Mouse (Mus musculus): Measurements from ENCODE around the gene Samd5. TPM values are rescaled to one million over a fixed set of nuclear protein-coding genes. Genes with fewer than 3 reads are reported as not detected.

The Samd5 gene
- polyA plus RNA-seq, 1 experiment from 2014 or later = 3.9 TPM

DNA sequence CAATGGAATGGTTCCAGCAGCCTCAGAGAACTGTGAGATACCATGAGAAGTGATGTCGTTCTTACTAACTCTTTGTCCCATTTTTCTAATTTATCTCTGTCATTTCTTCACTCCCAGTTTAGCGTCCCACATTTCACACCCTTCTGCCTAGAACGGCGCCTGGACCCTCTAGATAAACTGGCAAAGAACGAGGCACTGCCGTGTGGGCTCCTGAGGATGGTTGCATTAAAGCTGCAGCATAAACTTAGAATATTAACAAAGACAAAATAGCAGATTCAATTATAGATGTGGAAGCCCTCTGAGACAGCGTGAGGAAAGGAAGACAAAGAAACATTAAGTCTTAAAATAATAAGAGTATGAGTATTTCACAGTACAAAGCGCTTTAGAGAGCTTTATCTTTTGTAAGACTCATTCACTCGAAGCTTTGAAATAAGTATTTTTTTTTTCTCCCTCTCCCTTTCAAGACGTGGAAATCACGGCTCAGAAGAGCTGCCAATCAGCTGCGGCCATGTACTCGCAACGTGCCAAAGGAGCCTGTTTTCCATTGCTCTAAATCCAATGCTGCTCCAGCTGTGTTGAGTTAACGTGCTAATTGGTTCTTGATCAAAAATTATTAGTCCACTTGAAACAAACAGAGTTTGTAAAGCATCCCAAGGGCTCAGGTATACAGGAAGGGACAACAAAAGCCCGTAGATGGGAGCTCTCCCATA is 19.1 kb upstream of the Samd5 start:
- 52% methylated on average over 16 of the region's 16 CpGs for WGBS
- Histone ChIP-seq H3K36me3 (ENCODE audit: control insufficient read depth, insufficient read depth, low read length) (no peaks in the 10 kb centered on the region), H3K4me1 (ENCODE audit: control insufficient read depth, insufficient read depth, low read depth, low read length) (no peaks in the 10 kb centered on the region), H3K27me3 (replicated peaks; ENCODE audit: control insufficient read depth, insufficient read depth, low read length) (no peaks in the 10 kb centered on the region), H3K4me3 (ENCODE audit: low read length) (no peak overlapping the region), H3K9ac (ENCODE audit: low read depth, low read length) (no peak overlapping the region), H3K27ac (ENCODE audit: low read depth, low read length) (no peak overlapping the region), H3K4me2 (ENCODE audit: low read length) (peak overlapping the region; percentile 29), H3K9me3 (ENCODE audit: control insufficient read depth, low read length) (no peaks in the 10 kb centered on the region)
- ATAC-seq = no peak

DNA sequence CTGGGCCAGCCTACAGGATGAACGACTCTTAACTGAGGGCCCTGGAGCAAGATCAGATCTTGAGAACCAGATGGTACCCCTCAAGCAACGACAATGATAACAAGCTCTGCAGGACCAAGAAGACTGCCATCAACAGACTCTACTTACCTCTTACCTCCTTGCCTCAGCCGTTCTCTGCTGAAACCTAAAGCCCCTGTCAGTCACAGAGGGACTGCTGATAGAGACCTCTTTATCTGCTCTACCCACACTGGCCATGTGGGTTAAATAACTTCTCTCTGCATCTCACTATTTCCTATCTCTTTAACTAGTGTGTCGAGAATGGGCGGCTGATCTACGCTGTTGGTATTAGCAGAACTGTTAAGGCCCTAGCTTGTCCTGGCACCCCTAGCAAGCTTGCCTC is 5.9 kb upstream of the Samd5 start:
- 94% methylated on average over 6 of the region's 6 CpGs for whole genome bisulfite sequencing
- H3K9me3 ChIP-seq (ENCODE audit: control insufficient read depth, low read length) = no peaks in the 10 kb centered on the region
- H3K36me3 ChIP-seq (ENCODE audit: control insufficient read depth, insufficient read depth, low read length) = no peaks in the 10 kb centered on the region
- ATAC-seq = no peak
- H3K27me3 ChIP-seq (replicated peaks; ENCODE audit: control insufficient read depth, insufficient read depth, low read length) = 0 out of 2 replicates have a peak, but pooled peaks cover 3% of the 10 kb centered on the region
- no peak overlapping the region for H3K4me2 ChIP-seq (ENCODE audit: low read length)
- peaks cover 9% of the 10 kb centered on the region for H3K4me1 ChIP-seq (ENCODE audit: control insufficient read depth, insufficient read depth, low read depth, low read length)
- no peak overlapping the region for H3K4me3 ChIP-seq (ENCODE audit: low read length)
- H3K9ac ChIP-seq (ENCODE audit: low read depth, low read length) = no peak overlapping the region
- H3K27ac ChIP-seq (ENCODE audit: low read depth, low read length) = no peak overlapping the region

DNA sequence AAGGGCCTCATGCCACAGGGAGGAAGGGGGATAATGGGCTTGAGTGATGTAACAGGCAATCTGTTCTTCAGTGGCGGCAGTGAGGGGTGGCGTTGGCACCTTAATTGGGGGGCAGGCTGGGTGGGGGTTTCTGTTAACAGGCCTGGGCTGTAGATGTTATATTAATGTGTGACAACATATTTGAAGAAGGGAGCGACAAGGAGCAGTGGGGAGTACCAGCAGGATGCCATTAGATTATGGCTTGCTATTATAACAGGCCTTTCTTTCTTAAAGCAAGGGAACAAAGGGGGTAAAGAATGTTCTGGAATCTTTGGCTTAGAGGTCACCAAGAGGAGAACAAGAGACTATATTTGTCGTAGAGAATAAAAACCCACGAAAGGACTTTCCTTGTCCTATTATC is 4.9 kb upstream of the Samd5 start:
- no peak overlapping the region for H3K4me3 ChIP-seq (ENCODE audit: low read length)
- no peak overlapping the region for H3K27ac ChIP-seq (ENCODE audit: low read depth, low read length)
- H3K27me3 ChIP-seq (replicated peaks; ENCODE audit: control insufficient read depth, insufficient read depth, low read length) = 0 out of 2 replicates have a peak, but pooled peaks cover 3% of the 10 kb centered on the region
- H3K4me2 ChIP-seq (ENCODE audit: low read length) = no peak overlapping the region
- no peak for ATAC-seq
- no peaks in the 10 kb centered on the region for H3K9me3 ChIP-seq (ENCODE audit: control insufficient read depth, low read length)
- H3K9ac ChIP-seq (ENCODE audit: low read depth, low read length) = no peak overlapping the region
- peaks cover 9% of the 10 kb centered on the region for H3K4me1 ChIP-seq (ENCODE audit: control insufficient read depth, insufficient read depth, low read depth, low read length)
- H3K36me3 ChIP-seq (ENCODE audit: control insufficient read depth, insufficient read depth, low read length) = no peaks in the 10 kb centered on the region
- 21% methylated on average over 5 of the region's 5 CpGs for WGBS

DNA sequence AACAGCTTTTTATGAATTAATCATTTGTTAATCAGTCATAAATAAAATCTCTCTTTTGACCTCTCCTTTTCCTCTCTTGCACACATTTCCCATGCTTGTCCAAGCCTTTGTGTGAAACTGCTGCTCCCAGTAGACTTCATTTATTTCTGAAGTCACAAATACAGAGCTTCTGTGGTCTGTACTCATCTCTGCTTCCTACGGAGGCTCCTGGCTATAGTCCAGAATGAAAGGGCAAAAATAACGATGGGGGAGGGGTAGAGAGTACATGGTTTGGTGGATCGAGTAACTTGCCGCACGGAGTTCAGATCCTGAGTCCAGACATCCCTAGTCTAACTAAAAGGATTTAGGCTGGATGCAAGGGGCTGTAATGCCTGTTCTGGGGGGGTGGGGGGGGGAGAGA is 3.1 kb upstream of the Samd5 start:
- Histone ChIP-seq H3K27me3 (replicated peaks; ENCODE audit: control insufficient read depth, insufficient read depth, low read length) (peaks cover 6% of the 10 kb centered on the region), H3K9me3 (ENCODE audit: control insufficient read depth, low read length) (no peaks in the 10 kb centered on the region), H3K9ac (ENCODE audit: low read depth, low read length) (no peak overlapping the region), H3K4me1 (ENCODE audit: control insufficient read depth, insufficient read depth, low read depth, low read length) (peaks cover 15% of the 10 kb centered on the region), H3K36me3 (ENCODE audit: control insufficient read depth, insufficient read depth, low read length) (no peaks in the 10 kb centered on the region), H3K4me3 (ENCODE audit: low read length) (no peak overlapping the region), H3K27ac (ENCODE audit: low read depth, low read length) (no peak overlapping the region), H3K4me2 (ENCODE audit: low read length) (no peak overlapping the region)
- 30% methylated on average over 5 of the region's 5 CpGs for WGBS
- no peak for ATAC-seq

DNA sequence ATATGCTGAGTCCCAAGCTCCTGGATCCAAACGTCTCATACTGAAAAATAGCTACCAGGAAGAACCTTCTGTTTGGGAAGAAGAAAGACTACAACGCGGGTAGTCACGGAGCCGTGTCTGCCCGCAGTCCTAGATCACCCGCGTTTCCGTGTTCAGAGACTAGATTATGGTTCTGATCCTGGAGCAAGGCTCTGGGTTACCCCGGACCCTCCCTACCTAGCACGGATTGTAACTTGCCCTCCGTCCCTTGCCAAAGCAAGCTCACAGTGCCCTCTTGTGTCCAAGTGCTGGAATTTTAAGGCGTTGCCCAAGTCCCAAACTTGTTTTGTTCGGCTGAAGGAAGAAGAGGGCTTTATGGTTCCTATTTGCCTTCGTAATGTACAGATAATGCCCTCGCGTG is 1.9 kb upstream of the Samd5 start:
- H3K9me3 ChIP-seq (ENCODE audit: control insufficient read depth, low read length) = no peaks in the 10 kb centered on the region
- ATAC-seq = peak; percentile 67
- H3K36me3 ChIP-seq (ENCODE audit: control insufficient read depth, insufficient read depth, low read length) = no peaks in the 10 kb centered on the region
- H3K9ac ChIP-seq (ENCODE audit: low read depth, low read length) = no peak overlapping the region
- H3K27me3 ChIP-seq (replicated peaks; ENCODE audit: control insufficient read depth, insufficient read depth, low read length) = peaks cover 6% of the 10 kb centered on the region
- no peak overlapping the region for H3K27ac ChIP-seq (ENCODE audit: low read depth, low read length)
- 2% methylated on average over 17 of the region's 17 CpGs for WGBS
- H3K4me3 ChIP-seq (ENCODE audit: low read length) = peak overlapping the region; percentile 22; the same call in 1 of the 2 replicates
- peak overlapping the region; percentile 55 for H3K4me2 ChIP-seq (ENCODE audit: low read length)
- H3K4me1 ChIP-seq (ENCODE audit: control insufficient read depth, insufficient read depth, low read depth, low read length) = peaks cover 15% of the 10 kb centered on the region

DNA sequence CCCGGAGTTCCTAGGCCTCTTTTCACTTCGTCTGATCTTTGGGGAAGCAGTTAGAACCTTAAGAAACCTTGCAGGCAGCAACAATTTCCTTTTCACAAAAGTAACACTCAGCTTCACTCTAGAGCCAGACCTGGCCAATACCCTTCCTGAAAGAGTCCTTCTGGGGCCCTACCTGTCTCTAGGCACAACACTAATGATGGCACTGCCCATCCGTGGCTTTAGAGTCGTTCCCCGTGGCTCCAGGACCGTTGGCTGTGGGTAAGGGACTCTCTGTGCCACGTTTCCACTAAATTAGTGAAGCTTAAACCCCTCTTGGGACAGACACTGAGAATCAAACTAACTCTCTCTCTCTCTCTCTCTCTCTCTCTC is 1.4 kb upstream of the Samd5 start:
- Histone ChIP-seq H3K9me3 (ENCODE audit: control insufficient read depth, low read length) (no peaks in the 10 kb centered on the region), H3K27ac (ENCODE audit: low read depth, low read length) (no peak overlapping the region), H3K4me3 (ENCODE audit: low read length) (no peak overlapping the region), H3K4me1 (ENCODE audit: control insufficient read depth, insufficient read depth, low read depth, low read length) (peaks cover 15% of the 10 kb centered on the region), H3K4me2 (ENCODE audit: low read length) (peak overlapping the region; percentile 98), H3K9ac (ENCODE audit: low read depth, low read length) (peak overlapping the region; percentile 33; the same call in 1 of the 2 replicates), H3K36me3 (ENCODE audit: control insufficient read depth, insufficient read depth, low read length) (no peaks in the 10 kb centered on the region), H3K27me3 (replicated peaks; ENCODE audit: control insufficient read depth, insufficient read depth, low read length) (peaks cover 6% of the 10 kb centered on the region)
- 6% methylated on average over 7 of the region's 7 CpGs for WGBS
- no peak for ATAC-seq

DNA sequence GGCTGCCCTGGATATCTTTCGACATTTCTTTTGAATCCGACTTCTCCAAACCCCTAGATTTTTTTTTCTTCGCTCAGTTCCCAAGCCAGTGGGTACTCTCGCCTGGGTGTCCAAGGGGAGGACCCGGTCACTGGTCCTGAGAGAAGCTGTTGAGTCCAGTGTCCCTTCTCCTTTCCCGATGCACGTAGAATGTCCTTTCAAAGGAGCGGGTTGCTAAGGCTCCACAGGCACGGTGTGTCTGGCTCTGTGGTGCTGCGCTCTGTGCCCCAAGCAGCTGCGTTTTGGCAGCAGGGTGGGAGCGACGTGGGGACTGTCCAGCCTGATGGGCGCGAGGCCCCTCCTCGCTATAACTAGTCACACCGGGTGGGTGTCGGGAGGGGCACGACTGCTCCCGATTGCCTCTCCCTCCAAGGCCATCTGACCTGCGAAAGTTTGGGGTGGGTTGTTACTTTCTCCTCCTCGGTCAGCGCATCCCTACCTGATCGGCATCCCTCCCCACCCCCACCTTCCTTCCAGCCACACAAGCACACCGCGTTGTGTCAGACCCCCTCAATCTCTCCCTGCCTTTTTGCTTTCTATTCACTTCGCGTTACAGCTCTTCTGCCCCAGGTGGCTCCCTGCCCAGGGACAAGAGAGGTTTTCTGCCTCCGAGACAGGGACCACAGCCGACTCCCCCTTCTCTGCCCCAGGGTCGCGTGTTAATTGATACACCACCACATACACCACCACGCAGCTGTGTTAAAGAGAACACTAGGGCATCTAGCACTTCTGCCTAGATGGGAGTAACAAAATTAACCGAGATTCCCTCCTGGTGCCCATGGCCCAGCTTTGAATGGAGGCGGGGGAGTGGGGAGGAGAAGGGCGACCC is 776 bp upstream of the Samd5 start:
- peak overlapping the region; percentile 82 for H3K4me3 ChIP-seq (ENCODE audit: low read length)
- peak overlapping the region; percentile 98 for H3K4me2 ChIP-seq (ENCODE audit: low read length)
- H3K9me3 ChIP-seq (ENCODE audit: control insufficient read depth, low read length) = no peaks in the 10 kb centered on the region
- WGBS = 3% methylated on average over 36 of the region's 36 CpGs
- peaks cover 15% of the 10 kb centered on the region for H3K4me1 ChIP-seq (ENCODE audit: control insufficient read depth, insufficient read depth, low read depth, low read length)
- ATAC-seq = peak; percentile 60
- H3K9ac ChIP-seq (ENCODE audit: low read depth, low read length) = peak overlapping the region; percentile 75
- H3K27ac ChIP-seq (ENCODE audit: low read depth, low read length) = peak overlapping the region; percentile 71
- peaks cover 6% of the 10 kb centered on the region for H3K27me3 ChIP-seq (replicated peaks; ENCODE audit: control insufficient read depth, insufficient read depth, low read length)
- no peaks in the 10 kb centered on the region for H3K36me3 ChIP-seq (ENCODE audit: control insufficient read depth, insufficient read depth, low read length)

DNA sequence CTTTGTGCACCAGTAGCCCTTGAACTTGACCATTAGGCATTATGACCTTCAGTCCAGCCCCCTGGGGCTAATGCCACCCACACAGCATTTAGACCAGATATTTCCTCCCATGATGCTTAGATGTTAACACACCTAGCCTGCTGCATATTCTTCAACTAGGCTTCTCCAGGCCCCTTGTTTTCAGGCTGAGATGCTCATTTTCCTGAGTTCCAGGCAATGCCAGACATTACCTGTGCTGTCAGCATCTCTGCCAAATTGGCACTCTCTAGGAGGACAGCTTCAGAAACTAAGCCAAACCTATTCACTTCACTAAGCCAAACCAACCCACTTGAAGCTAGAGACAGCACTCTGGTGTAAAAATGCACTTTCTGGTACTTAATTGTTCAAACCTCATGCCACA is 1.7 kb downstream of the Samd5 start:
- H3K36me3 ChIP-seq (ENCODE audit: control insufficient read depth, insufficient read depth, low read length) = no peaks in the 10 kb centered on the region
- no peak for ATAC-seq
- H3K4me3 ChIP-seq (ENCODE audit: low read length) = peak overlapping the region; percentile 82
- H3K27me3 ChIP-seq (replicated peaks; ENCODE audit: control insufficient read depth, insufficient read depth, low read length) = peaks cover 3% of the 10 kb centered on the region
- no peaks in the 10 kb centered on the region for H3K9me3 ChIP-seq (ENCODE audit: control insufficient read depth, low read length)
- no peak overlapping the region for H3K27ac ChIP-seq (ENCODE audit: low read depth, low read length)
- peaks cover 15% of the 10 kb centered on the region for H3K4me1 ChIP-seq (ENCODE audit: control insufficient read depth, insufficient read depth, low read depth, low read length)
- H3K4me2 ChIP-seq (ENCODE audit: low read length) = peak overlapping the region; percentile 98
- peak overlapping the region; percentile 27 for H3K9ac ChIP-seq (ENCODE audit: low read depth, low read length)

DNA sequence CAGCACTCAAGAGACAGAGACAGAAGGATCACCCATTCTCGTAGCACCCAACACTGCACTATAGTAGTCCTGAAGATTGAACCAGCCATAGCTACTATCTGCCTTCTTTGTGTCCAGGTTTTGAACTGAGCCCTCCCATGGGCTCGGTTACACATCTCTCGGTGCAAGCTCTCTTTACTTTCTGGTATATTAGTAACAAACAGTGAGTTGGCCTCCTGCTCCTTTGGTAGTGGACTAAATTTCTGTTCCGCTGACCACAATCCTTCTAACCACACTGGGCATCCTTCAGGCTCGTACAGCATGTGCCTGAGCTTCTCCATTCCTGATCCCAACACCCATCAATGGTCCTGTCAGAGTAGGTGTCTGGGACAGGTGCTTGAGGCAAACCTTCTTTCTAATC is 2.3 kb downstream of the Samd5 start:
- H3K4me2 ChIP-seq (ENCODE audit: low read length) = peak overlapping the region; percentile 98
- H3K27me3 ChIP-seq (replicated peaks; ENCODE audit: control insufficient read depth, insufficient read depth, low read length) = peaks cover 3% of the 10 kb centered on the region
- peaks cover 11% of the 10 kb centered on the region for H3K4me1 ChIP-seq (ENCODE audit: control insufficient read depth, insufficient read depth, low read depth, low read length)
- no peak for ATAC-seq
- no peak overlapping the region for H3K9ac ChIP-seq (ENCODE audit: low read depth, low read length)
- H3K36me3 ChIP-seq (ENCODE audit: control insufficient read depth, insufficient read depth, low read length) = no peaks in the 10 kb centered on the region
- peak overlapping the region; percentile 82 for H3K4me3 ChIP-seq (ENCODE audit: low read length)
- 89% methylated on average over 5 of the region's 5 CpGs for WGBS
- no peaks in the 10 kb centered on the region for H3K9me3 ChIP-seq (ENCODE audit: control insufficient read depth, low read length)
- H3K27ac ChIP-seq (ENCODE audit: low read depth, low read length) = no peak overlapping the region
